ENCODE assay signal across 9 mouse cellular contexts in genomic region chr10:102435048-102435447, GRCm38 (mm10). TPM values are rescaled to one million over a fixed set of nuclear protein-coding genes. Genes with fewer than 3 reads are reported as not detected.
DNase-seq lines count a peak whose midpoint lies in the region; ATAC-seq and TF ChIP-seq lines count a peak whose summit lies in the region.
"Not testable (repeated sequence)": the region's sequence is repeated elsewhere in the genome, so short reads cannot be mapped to it uniquely, and the experiment has no call there.
"Had no signal": no experiment of that assay in that cellular context is flagged by ENCODE, and none has a peak within 500 bp of the region (broad histone marks: within the 10 kb centered on the region; RNA-seq: fewer than 3 reads in every experiment).

No protein-coding gene starts in this region.

- not testable (repeated sequence) for H3K4me3 ChIP-seq in embryonic facial prominence, embryonic 10.5 days; lung, postnatal 0 days (ENCODE audit: low read depth, low read length); neural tube, embryonic 12.5 days

- peak; percentile 58 for ATAC-seq in granulocyte monocyte progenitor cell, adult 5-6 weeks (replicated peaks; ENCODE audit: poor library complexity, severe bottlenecking)
- ATAC-seq in inflammation-experienced regulatory T-cells, adult 6 months: peak; percentile 32
- not testable (repeated sequence) for ATAC-seq in lung, postnatal 0 days
- peak; percentile 81 for ATAC-seq in neural tube, embryonic 12.5 days (ENCODE audit: low FRiP score, low read depth)

- H3K27me3 ChIP-seq in embryonic facial prominence, embryonic 10.5 days (replicated peaks; ENCODE audit: low read depth, poor library complexity, severe bottlenecking); lung, postnatal 0 days (replicated peaks; ENCODE audit: insufficient read depth, low read length); neural tube, embryonic 12.5 days (replicated peaks): not testable (repeated sequence)

- not testable (repeated sequence) for H3K4me2 ChIP-seq in lung, postnatal 0 days (replicated peaks; ENCODE audit: low read depth, low read length); neural tube, embryonic 12.5 days (replicated peaks)

- not testable (repeated sequence) for H3K4me1 ChIP-seq in embryonic facial prominence, embryonic 10.5 days; lung, postnatal 0 days (ENCODE audit: insufficient read depth, low read depth, low read length); neural tube, embryonic 12.5 days

- H3K36me3 ChIP-seq in embryonic facial prominence, embryonic 10.5 days (replicated peaks); lung, postnatal 0 days (ENCODE audit: insufficient read depth, low read length); neural tube, embryonic 12.5 days: not testable (repeated sequence)

- 8% methylated on average over 7 of the region's 7 CpGs for WGBS in embryonic facial prominence, embryonic 10.5 days
- 1% methylated on average over 5 of the region's 7 CpGs for WGBS in lung, postnatal 0 days
- WGBS in neural tube, embryonic 12.5 days: 3% methylated on average over 7 of the region's 7 CpGs

- not testable (repeated sequence) for H3K9ac ChIP-seq in lung, postnatal 0 days (replicated peaks; ENCODE audit: low read depth); neural tube, embryonic 12.5 days

- TF ChIP-seq CTCF in lung, postnatal 0 days (IDR thresholded peaks at IDR 0.05): peak; percentile 61

- not testable (repeated sequence) for H3K27ac ChIP-seq in embryonic facial prominence, embryonic 10.5 days (replicated peaks); lung, postnatal 0 days (ENCODE audit: low read length); neural tube, embryonic 12.5 days

- H3K9me3 ChIP-seq in embryonic facial prominence, embryonic 10.5 days; lung, postnatal 0 days (ENCODE audit: low read length); neural tube, embryonic 12.5 days: not testable (repeated sequence)

- DNase-seq in adrenal gland, adult 2 months: peak; percentile 10
- DNase-seq in embryonic facial prominence, embryonic 10.5 days (ENCODE audit: low spot score): peak; percentile 45
- DNase-seq in layer of hippocampus, postnatal 10 days (ENCODE audit: low spot score in 2 of 2): peak; percentile 37 to 44
- DNase-seq in lung, postnatal 0 days (ENCODE audit: low spot score): peak; percentile 11
- peak; percentile 9 for DNase-seq in thymus, postnatal 14 days

- not testable (repeated sequence) for TF ChIP-seq EP300 in lung, postnatal 0 days (IDR thresholded peaks at IDR 0.05)

RNA-seq across cellular contexts. Expression of gene Nts, which starts 55.2 kb away (rescaled TPM):
- not detected for total RNA-seq in adrenal gland, adult 2 months (2021)
- polyA plus RNA-seq in adrenal gland, adult 2 months (2012; rRNA removed): not detected in 2 replicates
- 0.31 TPM in 2 replicates for polyA plus RNA-seq in embryonic facial prominence, embryonic 10.5 days (2016; fragmentation: Nextera tagmentation; extraction: Ambion mirVana)
- total RNA-seq in granulocyte monocyte progenitor cell, adult 5-6 weeks (2014; fragmentation: Nextera tagmentation): not detected in 2 replicates
- total RNA-seq in granulocyte monocyte progenitor cell, adult 5-6 weeks (2017): not detected in 2 replicates
- not detected for polyA plus RNA-seq in inflammation-experienced regulatory T-cells, adult 6 months (2017; shearing (Covaris generic))
- 10 to 100 TPM; 54.2 to 57.9 TPM for total RNA-seq in layer of hippocampus, postnatal 10 days (2021)
- 2.0 and 3.1 TPM in 2 replicates for polyA plus RNA-seq in lung, postnatal 0 days (2015; fragmentation: Nextera tagmentation; extraction: Ambion mirVana)
- polyA plus RNA-seq in neural tube, embryonic 12.5 days (2016; fragmentation: Nextera tagmentation; extraction: Ambion mirVana): 0.54 and 0.71 TPM in 2 replicates
- polyA plus RNA-seq: liver, embryonic 12.5 days had no signal
